Mouse (Mus musculus) brain, embryonic 14.5 days (tissue): ENCODE results near the gene Fanca.

Experiments used
- CTCF ChIP-seq: fragments of 200-500 bp; IDR thresholded peaks from 2 replicates; pipeline ENCODE4 v1.5.1; 2012; ENCODE audit warnings: inconsistent platforms, mild to moderate bottlenecking, moderate library complexity, borderline replicate concordance; ENCODE audit not compliant: insufficient read depth, insufficient read length; ENCODE audit errors: extremely low read depth
- POLR2A ChIP-seq: fragments of 200-500 bp; IDR thresholded peaks from 2 replicates; pipeline ENCODE4 v1.6.1; 2012; ENCODE audit warnings: mild to moderate bottlenecking, inconsistent platforms, borderline replicate concordance; ENCODE audit not compliant: poor library complexity, insufficient read depth, insufficient read length, severe bottlenecking; ENCODE audit errors: extremely low read depth

- TF ChIP-seq CTCF (no peak), POLR2A (no peak)
Measured at GRCm38 (mm10) chr8:123275096-123275495, 43.3 kb downstream of the Fanca start.
